Mouse (Mus musculus) T-cell, adult 2 months (primary cell): ENCODE results near the gene Iqcd.

Experiments used
- DNase-seq: peaks from one replicate; pipeline ENCODE4 v3.0.0; 2022; ENCODE audit warnings: low spot score

Iqcd gene

DNA sequence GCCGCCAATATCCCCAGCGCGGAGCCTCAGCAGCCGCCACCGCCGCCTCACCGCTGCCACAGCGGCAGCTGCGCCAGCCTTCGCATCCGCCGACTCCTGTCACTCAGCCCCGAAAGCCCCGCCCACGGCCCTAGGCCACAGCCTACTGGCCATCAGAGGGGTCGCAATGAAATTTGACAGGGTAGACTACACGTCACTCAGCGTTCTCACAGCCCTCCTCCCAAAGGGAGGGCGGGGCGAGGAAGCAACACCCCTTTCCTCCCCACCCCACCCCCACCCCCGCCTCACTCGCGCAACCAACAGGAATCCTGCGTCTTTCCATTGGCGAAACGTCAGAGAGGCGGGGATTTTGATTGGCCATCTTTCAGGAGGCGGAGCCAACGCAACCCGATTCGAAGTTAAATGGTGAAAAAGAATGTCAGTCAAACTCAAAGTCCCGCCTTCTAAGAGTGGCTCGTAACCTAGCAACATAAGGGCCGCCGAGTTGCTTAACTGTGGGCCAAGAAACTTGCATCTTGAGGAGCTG is at the start of gene Iqcd, which contains the start of gene Tpcn1:
TSS of gene Iqcd (plus strand) at position 448 of the 526 bp plus-strand sequence.
TSS of gene Tpcn1 (minus strand) at position 105 of the 526 bp plus-strand sequence.
- peak; percentile 99 for DNase-seq

DNA sequence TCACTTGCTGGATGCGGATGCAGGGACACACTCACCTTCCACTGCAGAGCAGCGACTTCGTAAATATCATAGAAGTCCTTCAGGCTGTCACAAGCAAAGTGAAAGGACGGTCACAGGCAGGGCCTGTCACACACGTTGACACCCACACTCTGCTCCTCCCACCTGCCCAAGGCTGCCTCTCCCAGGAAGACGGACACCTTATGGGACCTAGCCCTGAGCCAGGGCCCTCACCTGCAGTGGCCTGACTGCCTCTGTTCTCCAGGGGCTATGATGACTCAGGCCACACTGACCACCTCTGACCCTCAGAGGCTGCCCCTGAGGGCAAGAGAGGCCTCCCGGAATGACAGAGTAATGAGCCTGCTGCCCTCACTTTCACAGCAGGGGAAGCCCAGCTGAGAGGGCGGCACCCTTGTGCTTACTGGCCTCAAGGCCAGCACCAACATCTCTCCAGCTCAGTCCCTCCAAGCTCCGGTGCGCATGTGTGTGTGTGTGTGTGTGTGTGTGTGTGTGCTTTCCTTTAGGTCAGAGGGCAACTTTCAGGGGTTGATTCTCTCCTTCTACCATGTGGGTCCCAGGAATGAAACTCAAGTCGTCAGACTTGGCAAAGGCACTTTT is 40.5 kb upstream of the Iqcd start:
- no peak for DNase-seq

DNA sequence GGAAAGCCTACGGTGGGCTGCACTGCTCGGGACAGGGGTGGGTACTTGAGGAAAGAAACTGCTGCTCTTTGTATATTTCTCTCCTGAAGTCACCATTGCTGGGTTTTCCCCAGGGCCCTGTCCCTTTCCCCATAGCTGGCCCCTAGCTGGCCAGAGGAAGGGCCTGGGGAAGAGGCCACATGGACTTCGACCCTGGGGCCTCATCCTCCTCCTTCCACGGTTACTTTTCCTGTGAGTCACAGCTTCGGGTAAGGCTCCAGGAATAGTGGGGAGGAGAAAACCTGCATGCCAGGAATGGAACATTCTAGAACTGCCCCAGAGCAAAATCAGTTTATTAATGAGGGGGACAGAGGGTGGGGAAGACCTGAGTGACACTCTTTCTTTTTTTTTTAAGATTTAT is 38.7 kb upstream of the Iqcd start:
- no peak for DNase-seq

DNA sequence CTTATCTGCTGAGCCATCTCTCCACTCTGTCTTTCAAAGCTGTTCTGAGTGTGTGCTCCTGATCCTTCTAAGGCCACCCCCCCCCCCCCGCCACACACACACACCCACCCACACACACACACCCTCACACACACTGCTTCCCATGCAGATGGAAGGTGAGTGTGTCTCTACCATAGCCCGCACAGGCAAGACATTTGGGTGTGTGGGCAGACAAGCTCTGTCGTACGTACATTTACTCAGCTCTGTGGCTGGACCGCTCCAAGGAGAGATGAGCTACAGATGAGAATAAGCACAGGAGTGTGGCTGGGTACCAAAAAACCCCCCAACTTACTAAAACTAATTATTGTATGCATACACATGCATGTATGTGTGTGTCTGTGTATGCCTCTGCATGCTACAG is 38.1 kb upstream of the Iqcd start:
- no peak for DNase-seq

DNA sequence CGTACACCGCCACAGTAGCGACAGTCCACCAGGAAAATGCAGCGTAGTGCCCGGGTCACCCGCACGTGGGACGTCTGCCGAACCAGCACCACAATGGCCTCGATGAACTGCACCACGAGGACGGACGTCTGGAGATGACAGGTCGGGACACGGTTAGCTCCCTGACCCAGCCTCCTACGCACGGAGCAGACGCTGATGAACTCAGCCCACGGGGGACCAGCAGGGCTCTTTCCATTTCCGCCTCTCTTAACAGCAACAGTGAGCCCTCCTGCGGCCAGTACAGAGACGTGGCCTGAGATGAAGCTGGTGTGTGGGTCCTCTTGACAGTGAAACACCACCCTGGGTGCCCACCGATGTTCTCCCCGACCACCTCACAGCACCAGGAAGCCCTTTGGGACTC is 32.9 kb upstream of the Iqcd start:
- DNase-seq: no peak

DNA sequence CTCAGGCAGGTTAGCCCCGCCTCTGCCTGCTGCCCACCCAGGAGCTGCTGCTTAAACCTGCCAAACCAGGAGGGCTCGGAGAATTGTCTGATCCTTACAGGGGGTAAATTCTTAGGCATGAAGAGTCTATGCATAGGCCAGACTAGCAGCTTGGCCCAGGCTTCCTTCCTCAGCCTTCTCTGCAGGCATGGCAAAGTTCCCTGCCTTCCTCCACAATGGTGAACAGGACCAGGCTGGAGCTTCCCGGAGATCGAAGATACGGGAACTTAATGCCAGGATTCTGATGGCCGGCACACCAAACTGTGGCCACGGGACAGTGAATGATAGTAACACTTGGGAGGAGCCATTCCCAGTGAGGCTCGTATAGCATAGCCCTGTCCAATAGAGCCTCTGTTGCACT is 30.8 kb upstream of the Iqcd start:
- DNase-seq: no peak

DNA sequence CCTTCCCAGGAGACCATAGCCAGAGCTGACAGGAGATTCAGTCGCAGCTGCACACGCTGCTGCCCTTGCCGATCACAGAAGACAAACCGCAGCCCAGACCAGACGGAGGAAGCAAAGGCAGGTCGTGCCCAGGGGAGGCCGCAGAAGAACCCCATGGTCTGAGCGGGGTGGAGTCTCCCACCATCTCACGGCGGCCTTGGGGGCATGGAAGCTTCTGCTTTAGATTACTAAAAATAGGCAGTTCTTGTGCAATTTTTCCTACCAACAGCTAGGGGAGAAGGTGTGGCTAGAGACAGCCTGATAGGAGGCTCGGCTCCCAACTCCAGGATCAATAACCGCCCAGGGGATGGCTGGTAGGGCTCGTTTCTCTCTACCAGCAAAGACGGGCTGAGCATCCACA is 30.1 kb upstream of the Iqcd start:
- no peak for DNase-seq

DNA sequence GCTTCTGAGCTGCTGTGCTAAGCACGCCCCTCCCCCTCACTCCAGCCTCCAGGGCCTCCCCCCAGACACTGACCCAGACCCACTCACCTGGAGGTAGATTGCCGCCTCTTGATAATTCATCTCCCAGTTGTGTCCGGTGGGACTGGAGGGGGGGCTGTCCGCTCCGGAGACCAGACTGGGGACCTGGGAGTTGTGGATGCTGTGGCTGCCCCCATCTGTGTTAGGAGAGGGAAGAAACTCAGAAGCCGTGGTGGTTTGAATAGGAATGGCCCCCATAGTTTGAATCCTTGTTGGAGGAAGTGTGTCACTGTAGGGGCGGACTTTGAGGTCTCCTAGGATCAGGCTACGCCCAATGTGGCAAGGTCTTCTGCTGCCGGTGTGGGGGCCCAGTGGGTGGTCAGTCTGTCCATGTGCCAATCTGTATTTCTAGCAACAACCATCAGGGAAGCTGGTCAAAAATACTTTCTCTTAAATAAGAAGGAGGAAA is 28.6 kb upstream of the Iqcd start:
- no peak for DNase-seq

DNA sequence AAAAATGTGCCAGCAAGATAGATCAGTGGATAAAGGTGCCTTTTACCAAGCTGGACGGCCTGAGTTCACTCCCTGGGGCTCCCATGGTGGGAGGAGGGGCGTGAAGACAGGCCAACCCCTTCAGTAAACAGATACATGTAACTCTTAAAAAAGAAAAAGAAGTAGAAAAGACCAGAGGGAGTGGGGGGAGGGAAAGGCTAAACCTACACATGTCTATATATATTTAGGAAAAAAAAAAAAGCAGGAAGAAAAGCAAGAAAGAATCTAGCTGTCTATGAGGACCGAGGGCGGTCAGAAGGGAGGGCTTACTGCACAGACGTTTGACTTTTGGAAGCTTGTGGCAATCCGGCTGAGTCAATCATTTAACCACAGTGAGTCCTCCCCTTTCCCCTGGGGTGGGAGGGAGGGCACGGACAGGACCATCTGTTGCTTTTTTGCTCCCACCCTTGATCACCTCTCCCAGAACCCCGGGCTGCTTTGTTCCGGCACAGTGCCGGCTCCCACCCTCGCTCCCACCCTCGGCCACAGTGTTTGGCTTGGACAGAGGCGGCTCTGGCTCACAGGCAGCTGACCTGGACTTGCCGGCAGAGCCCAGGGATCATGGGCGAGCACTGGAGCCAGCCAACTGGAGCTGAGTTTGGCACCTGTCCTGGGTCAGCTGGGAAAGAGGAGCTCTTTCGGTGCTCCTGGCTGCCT is 28.1 kb upstream of the Iqcd start:
- no peak for DNase-seq

DNA sequence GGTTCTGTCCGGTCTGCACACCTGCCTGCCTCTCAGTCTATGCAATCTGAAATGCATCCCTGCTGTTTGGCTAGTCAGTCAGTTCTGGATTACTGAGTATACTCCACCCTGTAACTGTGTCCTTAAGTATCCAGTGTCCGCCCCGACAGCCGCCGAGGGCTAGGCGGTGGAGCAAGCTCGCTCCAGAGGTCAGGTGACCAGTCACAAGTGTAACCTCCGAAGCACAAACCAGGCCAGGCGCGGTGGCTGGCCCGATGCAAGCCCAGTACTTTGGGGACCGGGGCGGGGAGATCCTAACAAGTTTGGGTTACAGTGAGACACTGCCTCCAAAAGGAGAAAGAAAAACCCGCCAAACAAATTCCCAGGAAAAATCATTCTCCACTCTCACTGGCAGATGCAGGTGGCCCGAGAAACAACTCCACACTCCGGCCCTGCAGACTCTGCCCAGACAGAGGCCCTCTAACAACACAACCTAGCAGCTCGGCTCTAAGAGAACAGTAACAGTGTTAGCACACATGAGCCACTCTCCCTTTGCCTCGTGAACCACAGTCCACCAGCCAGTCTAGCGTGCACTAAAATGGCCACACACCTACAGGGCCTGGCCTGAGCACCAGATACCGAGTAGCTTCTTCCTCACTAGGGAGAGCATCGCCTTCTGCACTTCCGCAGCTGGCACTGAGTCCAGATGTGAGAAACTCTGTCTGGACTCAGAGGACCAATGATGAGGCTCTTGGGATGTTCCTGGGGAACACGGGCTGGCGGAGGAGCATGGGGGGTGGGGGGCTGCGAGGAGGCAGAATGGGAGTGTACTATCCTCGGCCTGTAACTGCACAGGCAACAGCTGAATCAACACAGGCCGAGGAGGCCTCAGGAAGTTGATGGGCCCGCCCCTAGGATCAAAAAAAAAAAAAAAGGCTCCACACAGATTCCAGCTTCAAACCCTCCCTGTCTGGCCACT is 25.6 kb upstream of the Iqcd start:
- DNase-seq: no peak

DNA sequence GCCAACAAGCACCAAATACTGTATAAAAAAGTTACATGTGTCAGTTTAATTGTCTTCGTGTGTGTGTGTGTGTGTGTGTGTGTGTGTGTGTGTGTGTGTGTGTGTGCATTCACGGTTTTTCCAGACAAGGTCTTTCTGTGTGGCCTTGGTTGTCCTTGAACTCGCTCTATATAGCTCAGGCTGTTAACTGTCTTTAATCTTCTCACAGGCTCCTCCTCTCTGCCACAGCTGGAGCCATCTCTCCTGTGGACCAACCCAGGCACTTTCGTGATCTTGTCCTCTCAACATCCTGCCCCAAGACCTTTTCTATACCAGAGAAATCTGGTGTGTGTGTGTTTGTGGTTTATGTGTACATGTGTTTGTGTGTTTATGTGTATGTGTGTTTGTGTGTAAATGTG is 24.9 kb upstream of the Iqcd start:
- peak; percentile 20 for DNase-seq

DNA sequence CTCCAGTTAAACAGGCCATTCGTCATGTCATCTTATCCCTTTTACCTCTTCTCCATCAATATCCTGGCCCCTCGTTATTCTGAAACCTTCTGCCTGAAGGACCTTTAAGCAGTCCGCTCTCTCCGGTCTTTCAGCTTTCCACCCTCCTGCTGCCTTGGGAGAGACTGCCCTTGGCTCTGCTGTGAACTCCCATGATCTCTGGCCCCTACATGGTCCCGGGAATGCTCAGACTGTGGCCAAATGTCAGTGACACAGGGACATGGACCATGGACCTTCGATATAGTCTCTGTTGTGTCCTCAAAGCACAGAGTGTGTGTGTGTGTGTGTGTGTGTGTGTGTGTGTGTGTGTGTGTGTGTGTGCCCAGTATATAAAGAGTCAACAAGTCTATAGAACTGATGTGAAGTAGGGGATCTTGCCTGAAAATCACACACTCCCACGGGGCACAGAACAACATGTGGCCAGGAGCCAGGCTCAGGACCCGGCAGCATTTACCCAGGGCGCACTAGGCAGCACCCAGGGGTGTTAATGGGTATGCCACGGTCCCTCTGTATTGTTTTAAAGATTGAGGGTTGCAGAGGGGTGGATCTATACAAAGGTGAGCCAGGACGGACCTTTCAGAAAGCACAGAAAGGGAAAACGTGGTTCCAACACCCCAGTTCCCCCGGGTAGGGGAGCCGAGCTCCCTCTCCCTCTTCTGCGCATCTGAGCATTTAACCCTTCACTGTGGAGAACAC is 23.5 kb upstream of the Iqcd start:
- DNase-seq: no peak

DNA sequence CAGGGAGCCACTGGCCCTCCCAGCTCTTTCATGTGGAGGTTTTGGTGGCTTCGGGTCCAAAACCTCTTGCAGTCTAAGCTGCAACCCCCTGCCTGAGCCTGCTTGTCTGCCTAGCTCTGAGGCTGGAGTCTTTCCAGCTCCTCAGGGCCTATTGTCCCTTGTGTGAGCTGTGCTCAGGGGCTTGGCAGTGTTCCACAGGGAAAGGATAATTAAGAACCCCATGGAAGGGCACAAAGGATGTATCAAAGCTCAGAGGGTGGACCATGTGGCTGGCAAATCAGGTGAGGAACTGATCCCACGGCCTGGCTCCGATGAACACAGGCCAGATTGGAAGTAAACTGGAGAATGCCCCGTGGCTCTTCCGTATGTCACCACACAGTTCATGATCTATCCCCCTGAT is 22.7 kb upstream of the Iqcd start:
- no peak for DNase-seq

DNA sequence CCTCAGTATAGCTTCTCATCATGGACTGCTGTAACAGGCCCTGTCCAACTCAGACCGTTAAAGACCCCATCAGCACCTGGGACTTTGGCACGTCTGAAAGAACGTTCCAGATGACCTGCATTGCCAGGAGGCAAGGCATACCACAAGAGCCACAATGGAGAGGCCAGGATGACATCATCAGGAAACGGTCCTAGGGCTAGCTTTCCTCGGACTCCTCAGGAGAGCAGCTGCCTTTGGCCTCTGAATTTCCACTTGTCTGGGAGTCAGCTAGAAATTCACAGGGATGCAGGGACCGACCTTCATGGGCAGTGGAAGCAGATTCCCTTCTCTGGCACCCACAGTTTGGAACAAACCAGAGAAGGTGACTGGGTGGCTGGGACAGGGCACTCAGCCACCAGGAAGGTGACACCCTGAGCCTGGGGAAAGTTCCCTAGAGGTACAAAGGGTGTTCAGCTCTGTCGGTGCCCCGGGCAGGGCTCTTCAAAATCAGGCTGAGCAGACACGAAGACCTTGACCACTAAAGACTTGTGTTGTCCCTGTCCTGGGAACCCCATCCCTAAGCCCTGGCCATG is 22.0 kb upstream of the Iqcd start:
- no peak for DNase-seq

DNA sequence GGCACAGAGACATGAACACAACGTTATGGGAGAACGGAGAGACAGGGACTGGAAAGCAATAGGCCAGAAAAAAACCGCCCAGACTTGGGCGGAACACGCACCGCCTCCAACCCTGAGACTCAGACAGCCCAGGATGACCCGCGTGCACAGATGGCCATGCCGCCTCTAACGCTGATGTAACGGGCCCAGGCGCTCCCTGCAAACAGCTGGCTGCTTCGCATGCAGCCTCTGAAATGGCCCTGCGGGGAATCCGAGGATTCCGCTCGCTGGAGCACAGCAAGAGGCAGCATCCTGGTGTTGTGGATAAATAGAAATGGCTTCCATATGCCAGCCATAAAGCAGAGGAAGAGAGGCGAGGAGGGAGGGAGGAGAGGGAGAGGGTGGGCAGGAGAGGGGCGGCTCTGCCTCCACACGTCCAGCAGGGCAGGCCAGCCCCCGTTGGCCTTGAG is 21.5 kb upstream of the Iqcd start:
- no peak for DNase-seq

DNA sequence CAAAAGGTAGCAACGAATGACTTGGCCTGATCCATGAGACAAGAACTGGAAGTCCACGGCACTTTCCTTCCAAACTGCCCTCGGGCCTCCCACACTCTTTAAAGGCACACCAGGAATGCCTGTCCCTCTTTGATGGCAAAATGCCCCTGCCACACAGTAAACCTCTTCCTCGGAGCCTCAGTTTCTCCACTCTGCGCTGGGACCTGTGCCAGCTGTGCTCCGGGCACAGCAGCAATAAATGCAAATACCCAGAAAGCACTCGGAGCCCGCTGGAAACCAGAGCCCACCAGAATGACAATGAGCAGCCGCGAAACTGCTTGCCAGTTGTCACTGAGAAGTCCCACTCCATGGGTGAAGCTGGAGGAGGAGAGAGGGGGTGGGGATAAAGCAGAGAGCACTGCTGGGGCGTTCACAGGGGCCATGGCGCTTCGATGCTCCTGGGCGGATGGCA is 21.0 kb upstream of the Iqcd start:
- no peak for DNase-seq

DNA sequence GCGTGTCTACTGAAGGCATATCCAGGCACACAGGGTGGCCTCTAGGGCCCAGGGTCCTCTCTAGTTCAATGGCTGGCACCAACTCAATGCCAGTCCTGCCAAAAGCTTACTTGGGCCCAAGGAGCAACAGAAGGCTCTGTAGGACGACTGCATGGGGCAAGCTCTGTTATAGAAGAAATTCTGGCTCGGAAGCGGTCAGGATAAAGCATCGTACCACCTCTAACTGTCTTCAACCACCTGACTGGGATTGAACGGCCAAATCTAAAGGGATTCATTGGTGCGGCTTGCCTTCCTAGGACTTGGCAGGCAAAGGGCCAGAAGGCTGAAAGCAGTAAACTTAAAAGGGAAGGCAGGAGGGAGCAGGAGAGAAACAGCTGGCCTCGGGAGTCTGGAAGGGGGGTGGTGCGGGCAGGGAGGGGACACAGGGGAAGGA is 20.5 kb upstream of the Iqcd start:
- DNase-seq: no peak

DNA sequence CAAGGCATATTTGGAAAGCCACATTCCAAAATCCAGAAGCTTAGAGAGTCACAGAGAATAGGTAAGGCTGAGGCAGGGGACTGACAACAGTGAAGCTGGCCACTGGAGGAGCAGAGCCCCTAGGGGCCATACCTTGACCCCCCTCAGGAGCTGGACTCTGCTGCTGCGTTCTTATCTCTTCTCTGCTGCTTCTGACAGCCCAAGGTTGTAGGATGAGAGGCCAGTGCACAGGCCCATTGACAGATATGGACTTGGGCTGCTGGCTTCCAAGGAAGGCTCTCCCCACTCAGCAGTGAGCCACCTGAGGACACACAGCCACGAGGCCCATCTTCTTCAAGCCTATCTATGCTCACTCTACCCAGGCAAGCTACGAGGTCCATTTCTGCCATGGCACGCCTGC is 19.9 kb upstream of the Iqcd start:
- DNase-seq: no peak

DNA sequence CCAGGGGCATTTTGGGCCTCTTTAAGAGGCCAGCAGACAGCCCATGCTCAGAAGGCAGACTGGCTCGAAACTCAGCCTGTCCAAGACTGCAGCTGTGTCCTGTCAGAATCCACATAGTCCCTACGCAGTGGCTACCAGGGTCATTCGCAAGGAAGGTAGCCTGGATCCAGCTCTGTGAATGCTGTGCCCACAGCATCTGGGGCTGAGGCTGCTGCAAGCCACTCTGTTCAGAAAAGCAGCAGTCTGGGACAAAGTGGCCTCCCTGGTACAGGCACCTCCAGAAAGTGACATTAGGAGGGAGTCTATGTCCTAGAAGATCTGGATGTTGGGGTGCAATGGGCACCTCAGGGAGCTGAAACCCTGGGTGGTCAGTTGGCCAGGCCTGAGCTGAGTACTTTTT is 19.0 kb upstream of the Iqcd start:
- DNase-seq: no peak

DNA sequence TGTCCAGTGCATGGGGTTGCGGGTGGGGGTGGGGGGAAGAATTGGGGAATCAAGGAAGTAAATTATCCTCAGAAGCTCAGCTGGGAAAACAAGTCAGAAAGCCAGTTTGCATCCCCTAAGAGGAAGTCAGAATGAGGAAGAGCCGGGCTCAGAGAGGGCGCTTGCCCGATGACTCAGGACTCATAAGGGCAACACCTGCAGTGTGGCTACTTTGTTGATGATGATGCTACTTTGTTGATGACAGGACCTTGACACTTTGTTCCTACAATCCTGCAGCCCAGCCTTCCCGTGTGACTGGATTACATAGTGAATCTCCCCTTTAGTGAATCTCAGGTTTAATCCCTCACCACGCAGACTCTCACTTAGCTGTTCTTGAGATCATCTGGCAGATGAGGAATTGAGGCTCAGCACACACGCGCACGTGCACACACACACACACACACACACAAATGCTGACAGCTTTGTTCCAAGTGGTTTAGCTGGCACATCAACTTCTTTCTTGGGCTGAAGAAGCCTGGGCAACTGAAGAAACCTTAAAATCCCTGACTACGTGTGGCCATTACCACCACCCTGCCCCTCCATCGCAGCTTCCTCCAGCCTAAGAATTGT is 18.4 kb upstream of the Iqcd start:
- no peak for DNase-seq
